Mouse (Mus musculus) hindbrain, embryonic 10.5 days (tissue): Measurements from ENCODE around the gene Cd6. TPM values are rescaled to one million over a fixed set of nuclear protein-coding genes. Genes with fewer than 3 reads are reported as not detected.
A peak's percentile ranks its signal among the peaks of the same experiment; 100 is the strongest.

Experiments used
- DNase-seq: peaks from one replicate; pipeline ENCODE4 v3.0.0-alpha.2; 2017; ENCODE audit warnings: low spot score
- H3K27ac ChIP-seq: fragments of 300-500 bp; sonication (generic); 2 replicates; pipeline ENCODE4 v1.5.1; 2016; ENCODE audit warnings: mild to moderate bottlenecking, moderate library complexity
- H3K27me3 ChIP-seq: fragments of 300-500 bp; sonication (generic); 2 replicates; pipeline ENCODE4 v1.6.1; 2016; ENCODE audit warnings: mild to moderate bottlenecking; ENCODE audit not compliant: poor library complexity, insufficient read depth, severe bottlenecking
- H3K36me3 ChIP-seq: fragments of 300-500 bp; sonication (generic); 2 replicates; pipeline ENCODE4 v1.6.1; 2016; ENCODE audit warnings: mild to moderate bottlenecking, moderate library complexity
- H3K4me1 ChIP-seq: fragments of 300-500 bp; sonication (generic); replicated peaks from 2 replicates; pipeline ENCODE4 v1.6.1; 2016; ENCODE audit warnings: mild to moderate bottlenecking
- H3K4me3 ChIP-seq: fragments of 300-500 bp; sonication (generic); 2 replicates; pipeline ENCODE4 v1.5.1; 2016; ENCODE audit warnings: mild to moderate bottlenecking, moderate library complexity
- H3K9me3 ChIP-seq: fragments of 300-500 bp; sonication (generic); 2 replicates; pipeline ENCODE4 v1.6.1; 2016; ENCODE audit warnings: mild to moderate bottlenecking, moderate library complexity
- WGBS: fragments of 180-500 bp; shearing (Covaris S2); methylation state at CpG from one replicate; pipeline ENCODE4 v1.1.7; 2016; 5-methylcytosine and 5-hydroxymethylcytosine counted together
- polyA plus RNA-seq: library from polyadenylated mRNA; unstranded; fragments of >200 nt; fragmentation: Nextera tagmentation; extraction: Ambion mirVana; gene quantifications from 2 replicates; pipeline ENCODE4 v1.2.1, GENCODE M21; 2016

The Cd6 gene
- polyA plus RNA-seq, 1 experiment from 2014 or later: not detected

- Histone ChIP-seq H3K27ac (no peak overlapping the region), H3K36me3 (peaks cover 52% of the 10 kb centered on the region), H3K4me1 (peaks cover 14% of the 10 kb centered on the region; the same call in 1 of the 2 replicates), H3K9me3 (no peaks in the 10 kb centered on the region), H3K4me3 (no peak overlapping the region), H3K27me3 (no peaks in the 10 kb centered on the region)
- 92% methylated on average over 3 of the region's 3 CpGs for WGBS
- DNase-seq: no peak
Observed at GRCm38 (mm10) chr19:10855422-10855821, 25.6 kb upstream of the Cd6 start.

GRCm38 (mm10) chr19:10847311-10848087 is 17.6 kb upstream of the Cd6 start:
- H3K36me3 ChIP-seq: no peaks in the 10 kb centered on the region
- WGBS: 49% methylated on average over 3 of the region's 3 CpGs
- DNase-seq: no peak
- H3K27ac ChIP-seq: no peak overlapping the region
- peaks cover 10% of the 10 kb centered on the region for H3K4me1 ChIP-seq
- no peak overlapping the region for H3K4me3 ChIP-seq
- peaks cover 24% of the 10 kb centered on the region for H3K27me3 ChIP-seq
- H3K9me3 ChIP-seq: no peaks in the 10 kb centered on the region

GRCm38 (mm10) chr19:10846150-10846549 is 16.3 kb upstream of the Cd6 start:
- DNase-seq: no peak
- Histone ChIP-seq H3K4me1 (peaks cover 23% of the 10 kb centered on the region), H3K9me3 (no peaks in the 10 kb centered on the region), H3K27ac (no peak overlapping the region), H3K4me3 (no peak overlapping the region), H3K27me3 (peaks cover 29% of the 10 kb centered on the region), H3K36me3 (no peaks in the 10 kb centered on the region)
- 76% methylated on average over 7 of the region's 7 CpGs for WGBS

GRCm38 (mm10) chr19:10845454-10845853 is 15.6 kb upstream of the Cd6 start:
- Histone ChIP-seq H3K36me3 (no peaks in the 10 kb centered on the region), H3K27ac (no peak overlapping the region), H3K9me3 (no peaks in the 10 kb centered on the region), H3K4me3 (no peak overlapping the region), H3K4me1 (peaks cover 24% of the 10 kb centered on the region), H3K27me3 (peaks cover 32% of the 10 kb centered on the region)
- 83% methylated on average over 3 of the region's 3 CpGs for WGBS
- DNase-seq: no peak

- no peak for DNase-seq
- H3K27ac ChIP-seq: no peak overlapping the region
- H3K4me3 ChIP-seq: no peak overlapping the region
- WGBS: 90% methylated on average over 5 of the region's 5 CpGs
- H3K36me3 ChIP-seq: no peaks in the 10 kb centered on the region
- peaks cover 43% of the 10 kb centered on the region for H3K27me3 ChIP-seq
- H3K9me3 ChIP-seq: no peaks in the 10 kb centered on the region
- H3K4me1 ChIP-seq: peaks cover 24% of the 10 kb centered on the region
Observed at GRCm38 (mm10) chr19:10844206-10844605, 14.3 kb upstream of the Cd6 start.

GRCm38 (mm10) chr19:10842914-10843313 is 13.1 kb upstream of the Cd6 start:
- Histone ChIP-seq H3K4me3 (no peak overlapping the region), H3K27me3 (peaks cover 54% of the 10 kb centered on the region), H3K9me3 (no peaks in the 10 kb centered on the region), H3K4me1 (peaks cover 24% of the 10 kb centered on the region), H3K27ac (no peak overlapping the region), H3K36me3 (no peaks in the 10 kb centered on the region)
- DNase-seq: no peak
- WGBS: 48% methylated on average over 24 of the region's 24 CpGs

GRCm38 (mm10) chr19:10841721-10842626 is 12.1 kb upstream of the Cd6 start:
- WGBS: 29% methylated on average over 16 of the region's 16 CpGs
- Histone ChIP-seq H3K27ac (peak overlapping the region; percentile 59; the same call in 1 of the 2 replicates), H3K4me3 (0 out of 2 replicates have a peak overlapping the region, but pooled peaks have one; percentile 9), H3K4me1 (peaks cover 24% of the 10 kb centered on the region), H3K9me3 (no peaks in the 10 kb centered on the region), H3K36me3 (no peaks in the 10 kb centered on the region), H3K27me3 (peaks cover 54% of the 10 kb centered on the region)
- peak; percentile 72 for DNase-seq

- no peak within 1 kb of the TSS for H3K27ac ChIP-seq
- H3K4me1 ChIP-seq: peaks cover 24% of the 10 kb centered on the region
- 78% methylated on average over 15 of the region's 15 CpGs for WGBS
- H3K9me3 ChIP-seq: no peaks in the 10 kb centered on the region
- no peak within 1 kb of the TSS for H3K4me3 ChIP-seq
- no peak for DNase-seq
- H3K27me3 ChIP-seq: peaks cover 45% of the 10 kb centered on the region
- H3K36me3 ChIP-seq: no peaks in the 10 kb centered on the region
Observed at GRCm38 (mm10) chr19:10839010-10839892, 9.4 kb upstream of the Cd6 start, which contains the start of gene Slc15a3. Gene Slc15a3 (plus strand): TSS chr19:10839727.

- peaks cover 33% of the 10 kb centered on the region for H3K27me3 ChIP-seq
- WGBS: 60% methylated on average over 3 of the region's 3 CpGs
- no peak for DNase-seq
Observed at GRCm38 (mm10) chr19:10835671-10836070, 5.8 kb upstream of the Cd6 start.

GRCm38 (mm10) chr19:10833611-10834010 is 3.8 kb upstream of the Cd6 start:
- H3K36me3 ChIP-seq: no peaks in the 10 kb centered on the region
- H3K27ac ChIP-seq: no peak overlapping the region
- WGBS: 84% methylated on average over 3 of the region's 3 CpGs
- H3K4me3 ChIP-seq: no peak overlapping the region
- DNase-seq: no peak
- no peaks in the 10 kb centered on the region for H3K4me1 ChIP-seq
- H3K9me3 ChIP-seq: no peaks in the 10 kb centered on the region
- peaks cover 13% of the 10 kb centered on the region for H3K27me3 ChIP-seq

More at GRCm38 (mm10) chr19:10835671-10836070, 5.8 kb upstream of the Cd6 start:
- Histone ChIP-seq H3K36me3 (no peaks in the 10 kb centered on the region), H3K9me3 (no peaks in the 10 kb centered on the region), H3K4me1 (no peaks in the 10 kb centered on the region; the same call in 1 of the 2 replicates), H3K4me3 (no peak overlapping the region), H3K27ac (no peak overlapping the region)

- H3K27ac ChIP-seq: no peak overlapping the region
- H3K4me3 ChIP-seq: no peak overlapping the region
- WGBS: 80% methylated on average over 3 of the region's 3 CpGs
- H3K4me1 ChIP-seq: no peaks in the 10 kb centered on the region
- no peaks in the 10 kb centered on the region for H3K9me3 ChIP-seq
- DNase-seq: no peak
- no peaks in the 10 kb centered on the region for H3K36me3 ChIP-seq
- peaks cover 8% of the 10 kb centered on the region for H3K27me3 ChIP-seq
Observed at GRCm38 (mm10) chr19:10832030-10832429, 2.2 kb upstream of the Cd6 start.

- peak; percentile 66 for DNase-seq
- 11% methylated on average over 5 of the region's 5 CpGs for WGBS
Observed at GRCm38 (mm10) chr19:10831424-10831823, 1.6 kb upstream of the Cd6 start.

More at GRCm38 (mm10) chr19:10831424-10831823, 1.6 kb upstream of the Cd6 start:
- no peaks in the 10 kb centered on the region for H3K4me1 ChIP-seq
- no peaks in the 10 kb centered on the region for H3K36me3 ChIP-seq
- no peak overlapping the region for H3K27ac ChIP-seq
- H3K4me3 ChIP-seq: no peak overlapping the region
- peaks cover 8% of the 10 kb centered on the region for H3K27me3 ChIP-seq
- no peaks in the 10 kb centered on the region for H3K9me3 ChIP-seq
